Mouse (Mus musculus) spleen, adult 2 months (tissue): ENCODE results near the gene Cbx8. TPM values are rescaled to one million over a fixed set of nuclear protein-coding genes. Genes with fewer than 3 reads are reported as not detected.

Experiments used
- DNase-seq, 2 experiments: peaks; one replicate each; pipeline versions ENCODE4 v3.0.0 to v3.0.0-alpha.2; 2012 to 2021; ENCODE audit warnings: low spot score in 2 of 2, low read depth in 1 of 2
- H3K27ac ChIP-seq: fragments of 200-500 bp; 2 replicates; pipeline ENCODE4 v1.5.1; 2012; ENCODE audit warnings: low read length, inconsistent platforms; ENCODE audit not compliant: insufficient read depth
- H3K27me3 ChIP-seq: fragments of 200-500 bp; 2 replicates; pipeline ENCODE4 v1.6.1; 2012; ENCODE audit warnings: mild to moderate bottlenecking, moderate library complexity, low read length, inconsistent platforms; ENCODE audit not compliant: control insufficient read depth, insufficient read depth
- H3K36me3 ChIP-seq: fragments of 200-500 bp; 2 replicates; pipeline ENCODE4 v1.6.1; 2012; ENCODE audit warnings: mild to moderate bottlenecking, low read length, inconsistent platforms; ENCODE audit not compliant: control insufficient read depth, insufficient read depth
- H3K4me1 ChIP-seq: fragments of 200-500 bp; 2 replicates; pipeline ENCODE4 v1.6.1; 2011; ENCODE audit warnings: inconsistent platforms; ENCODE audit not compliant: control insufficient read depth, insufficient read depth, insufficient read length
- H3K4me3 ChIP-seq: fragments of 200-500 bp; 2 replicates; pipeline ENCODE4 v1.5.1; 2011; ENCODE audit warnings: mild to moderate bottlenecking, inconsistent platforms; ENCODE audit not compliant: insufficient read depth, insufficient read length; ENCODE audit errors: extremely low read depth
- CTCF ChIP-seq: fragments of 200-500 bp; IDR thresholded peaks from 2 replicates; pipeline ENCODE4 v1.5.1; 2011; ENCODE audit warnings: mild to moderate bottlenecking, inconsistent platforms; ENCODE audit not compliant: insufficient read depth, insufficient read length, insufficient replicate concordance; ENCODE audit errors: extremely low read depth
- POLR2A ChIP-seq: fragments of 200-500 bp; IDR thresholded peaks from 2 replicates; pipeline ENCODE4 v1.6.1; 2011; ENCODE audit warnings: low read depth, low read length, inconsistent platforms
- WGBS: fragments of 180-500 bp; shearing (Covaris S2); methylation state at CpG from one replicate; pipeline ENCODE4 v1.1.7; 2018; 5-methylcytosine and 5-hydroxymethylcytosine counted together
- polyA plus RNA-seq: library from polyadenylated mRNA; depleted of rRNA; stranded (reverse); fragments of >200 nt; gene quantifications from 2 replicates; pipeline ENCODE4 v1.2.3, GENCODE M21; 2012

Gene Cbx8
- polyA plus RNA-seq, 1 experiment = 4.5 TPM

- WGBS = 5% methylated on average over 39 of the region's 39 CpGs
- Histone ChIP-seq H3K36me3 (no peaks in the 10 kb centered on the region), H3K27me3 (peaks cover 64% of the 10 kb centered on the region), H3K4me1 (peaks cover 30% of the 10 kb centered on the region), H3K27ac (no peak overlapping the region), H3K4me3 (peak overlapping the region; percentile 42; the same call in 1 of the 2 replicates)
- TF ChIP-seq CTCF = no peak
- TF ChIP-seq POLR2A = no peak
- DNase-seq = no peak
Observed at GRCm38 (mm10) chr11:119046601-119047245, 6.0 kb upstream of the Cbx8 start.

GRCm38 (mm10) chr11:119044551-119045337 lies 4.0 kb upstream of the Cbx8 start:
- Histone ChIP-seq H3K27me3 (peaks cover 56% of the 10 kb centered on the region), H3K36me3 (no peaks in the 10 kb centered on the region), H3K4me3 (no peak overlapping the region), H3K27ac (no peak overlapping the region), H3K4me1 (peaks cover 39% of the 10 kb centered on the region)
- TF ChIP-seq POLR2A (no peak), CTCF (no peak)
- no peak for DNase-seq
- WGBS = 9% methylated on average over 41 of the region's 41 CpGs

GRCm38 (mm10) chr11:119043761-119044550 lies 3.2 kb upstream of the Cbx8 start:
- 9% methylated on average over 10 of the region's 10 CpGs for WGBS
- Histone ChIP-seq H3K27ac (no peak overlapping the region), H3K36me3 (peaks cover under 1% of the 10 kb centered on the region; the same call in 1 of the 2 replicates), H3K4me3 (no peak overlapping the region), H3K4me1 (peaks cover 38% of the 10 kb centered on the region), H3K27me3 (peaks cover 53% of the 10 kb centered on the region)
- DNase-seq = no peak
- TF ChIP-seq POLR2A (no peak), CTCF (peak; percentile 45; the same call in 1 of the 2 replicates)

- peaks cover 6% of the 10 kb centered on the region; the same call in 1 of the 2 replicates for H3K36me3 ChIP-seq
- H3K4me1 ChIP-seq = peaks cover 38% of the 10 kb centered on the region
- WGBS = 6% methylated on average over 4 of the region's 4 CpGs
- no peak for DNase-seq
- H3K4me3 ChIP-seq = no peak overlapping the region
- TF ChIP-seq CTCF (no peak), POLR2A (no peak)
- peaks cover 52% of the 10 kb centered on the region for H3K27me3 ChIP-seq
- no peak overlapping the region for H3K27ac ChIP-seq
Observed at GRCm38 (mm10) chr11:119043273-119043540, 2.4 kb upstream of the Cbx8 start.

- TF ChIP-seq CTCF (no peak), POLR2A (no peak)
- Histone ChIP-seq H3K4me1 (peaks cover 33% of the 10 kb centered on the region), H3K36me3 (peaks cover 6% of the 10 kb centered on the region; the same call in 1 of the 2 replicates), H3K4me3 (no peak overlapping the region), H3K27ac (no peak overlapping the region), H3K27me3 (peaks cover 47% of the 10 kb centered on the region)
- 4% methylated on average over 52 of the region's 52 CpGs for WGBS
- no peak for DNase-seq
Observed at GRCm38 (mm10) chr11:119042466-119043272, 1.9 kb upstream of the Cbx8 start.
